Mouse (Mus musculus) stomach, postnatal 0 days (tissue): ENCODE data around the gene Ms4a5.

Experiments used
- CTCF ChIP-seq: IDR thresholded peaks from 2 replicates; pipeline ENCODE4 v1.5.1; 2016; ENCODE audit warnings: antibody characterized with exemption, low read depth, mild to moderate bottlenecking, moderate library complexity
- EP300 ChIP-seq: optimal IDR thresholded peaks from 2 replicates; pipeline ENCODE3; 2016; ENCODE audit warnings: antibody characterized with exemption

DNA sequence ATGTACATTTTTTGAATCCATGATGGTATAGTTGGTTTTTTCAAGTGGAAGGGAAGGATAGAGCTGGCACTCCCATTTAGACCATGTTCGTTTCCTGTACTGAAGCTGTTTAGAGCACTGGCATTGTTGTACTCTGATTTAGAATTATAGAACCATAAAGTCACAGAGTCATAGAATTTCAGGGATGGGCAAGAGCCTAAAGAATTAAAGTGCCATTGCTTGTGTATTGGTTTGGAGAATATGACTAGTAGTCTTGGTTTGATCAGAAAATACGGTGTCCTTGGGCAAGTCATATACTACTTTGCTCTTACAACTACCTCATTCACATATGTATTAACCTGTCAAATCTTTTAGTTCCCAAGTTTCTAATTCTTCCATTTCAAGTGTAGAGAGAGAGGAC lies at the start of gene Ms4a5:
- TF ChIP-seq CTCF (no peak), EP300 (no peak)
